Comparison of ENCODE assay signal across 36 mouse cellular contexts in the genomic region with DNA sequence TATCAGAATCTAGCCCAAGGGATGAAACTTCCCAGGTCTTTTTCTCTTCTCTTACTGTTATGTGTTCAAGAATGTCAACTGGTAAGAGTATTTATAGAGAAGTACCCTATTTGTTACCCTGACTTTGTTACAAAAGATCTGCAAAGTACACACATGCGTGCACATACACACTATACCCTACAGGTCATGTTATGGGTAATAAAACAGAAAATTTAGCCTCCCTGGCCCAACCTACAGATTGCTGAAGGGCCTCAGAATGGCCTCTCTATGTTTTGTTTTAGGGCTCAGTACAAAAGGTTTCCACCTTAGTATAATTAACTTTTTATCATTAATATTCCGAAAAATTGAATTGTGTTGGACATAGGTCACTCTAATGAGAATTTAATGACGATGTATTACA. TPM values are rescaled to one million over a fixed set of nuclear protein-coding genes. Genes with fewer than 3 reads are reported as not detected.
DNase-seq lines count a peak whose midpoint lies in the region; ATAC-seq and TF ChIP-seq lines count a peak whose summit lies in the region.
"Had no signal": no experiment of that assay in that cellular context is flagged by ENCODE, and none has a peak within 500 bp of the region (broad histone marks: within the 10 kb centered on the region; RNA-seq: fewer than 3 reads in every experiment).

No protein-coding gene starts in this region.

- H3K4me3 ChIP-seq in forebrain, embryonic 11.5 days (ENCODE audit: low read depth, low read length) = no peak overlapping the region
- no peak overlapping the region for H3K4me3 ChIP-seq in forebrain, embryonic 10.5 days
- no peak overlapping the region for H3K4me3 ChIP-seq in midbrain, embryonic 11.5 days (ENCODE audit: low read depth, low read length)
- no peak overlapping the region for H3K4me3 ChIP-seq in midbrain, postnatal 0 days (ENCODE audit: low read depth, low read length)
- no peak overlapping the region for H3K4me3 ChIP-seq in forebrain, embryonic 14.5 days (ENCODE audit: low read depth, low read length)
- H3K4me3 ChIP-seq in midbrain, embryonic 15.5 days = no peak overlapping the region
- H3K4me3 ChIP-seq: erythroblast, embryonic 14.5 days; heart, embryonic 10.5 days; heart, embryonic 15.5 days; limb, embryonic 10.5 days; limb, embryonic 15.5 days; liver, embryonic 13.5 days; myocyte had no signal

- no peaks in the 10 kb centered on the region for H3K36me3 ChIP-seq in forebrain, embryonic 11.5 days (ENCODE audit: control insufficient read depth, insufficient read depth, low read length)
- H3K36me3 ChIP-seq in forebrain, embryonic 10.5 days (replicated peaks) = no peaks in the 10 kb centered on the region
- no peaks in the 10 kb centered on the region for H3K36me3 ChIP-seq in midbrain, embryonic 11.5 days (ENCODE audit: control insufficient read depth, insufficient read depth, low read length)
- H3K36me3 ChIP-seq in midbrain, postnatal 0 days (ENCODE audit: insufficient read depth, low read length) = no peaks in the 10 kb centered on the region
- H3K36me3 ChIP-seq in forebrain, embryonic 14.5 days (ENCODE audit: control insufficient read depth, insufficient read depth, low read length) = no peaks in the 10 kb centered on the region
- no peaks in the 10 kb centered on the region for H3K36me3 ChIP-seq in midbrain, embryonic 15.5 days (replicated peaks)
- H3K36me3 ChIP-seq: heart, embryonic 10.5 days; heart, embryonic 15.5 days; limb, embryonic 10.5 days; limb, embryonic 15.5 days; liver, embryonic 13.5 days had no signal

- no peak for DNase-seq in forebrain, embryonic 11.5 days (ENCODE audit: low spot score)
- no peak for DNase-seq in forebrain, embryonic 10.5 days (ENCODE audit: extremely low spot score, low spot score)
- DNase-seq in midbrain, embryonic 11.5 days (ENCODE audit: low spot score, missing footprints) = no peak
- DNase-seq in midbrain, postnatal 0 days (ENCODE audit: low spot score) = no peak
- DNase-seq in forebrain, embryonic 14.5 days (ENCODE audit: low spot score) = no peak
- no peak for DNase-seq in left cerebral cortex, adult 18-20 months (ENCODE audit: low spot score in 2 of 2)
- no peak for DNase-seq in gastrocnemius, postnatal 10 days
- DNase-seq: cerebellum, adult 18-20 months; cerebellum, postnatal 14 days; gastrocnemius, postnatal 25 days; heart, adult 11 months; kidney, adult 8-10 months; kidney, postnatal 4 days; liver, embryonic 13.5 days; lung, adult 2 months; lung, postnatal 10 days; thymus, adult 2 months; thymus, postnatal 36 days had no signal

- 58% methylated on average over 3 of the region's 3 CpGs for WGBS in forebrain, embryonic 11.5 days
- 76% methylated on average over 3 of the region's 3 CpGs for WGBS in forebrain, embryonic 10.5 days
- 86% methylated on average over 3 of the region's 3 CpGs for WGBS in midbrain, embryonic 11.5 days
- WGBS in midbrain, postnatal 0 days = 68% methylated on average over 3 of the region's 3 CpGs
- WGBS in forebrain, embryonic 14.5 days = 36% methylated on average over 3 of the region's 3 CpGs
- WGBS in midbrain, embryonic 15.5 days = 70% methylated on average over 3 of the region's 3 CpGs

- no peak overlapping the region for H3K27ac ChIP-seq in forebrain, embryonic 11.5 days (ENCODE audit: low read depth, low read length)
- no peak overlapping the region for H3K27ac ChIP-seq in forebrain, embryonic 10.5 days
- H3K27ac ChIP-seq in midbrain, embryonic 11.5 days (ENCODE audit: low read depth, low read length) = no peak overlapping the region
- no peak overlapping the region for H3K27ac ChIP-seq in midbrain, postnatal 0 days (ENCODE audit: low read depth, low read length)
- H3K27ac ChIP-seq in forebrain, embryonic 14.5 days (ENCODE audit: low read depth, low read length) = no peak overlapping the region
- no peak overlapping the region for H3K27ac ChIP-seq in midbrain, embryonic 15.5 days
- H3K27ac ChIP-seq: heart, embryonic 10.5 days; heart, embryonic 15.5 days; kidney, postnatal 0 days; limb, embryonic 10.5 days; limb, embryonic 15.5 days; liver, embryonic 13.5 days; macrophage had no signal

- H3K9me3 ChIP-seq in forebrain, embryonic 11.5 days (ENCODE audit: control insufficient read depth, low read length) = no peaks in the 10 kb centered on the region; the same call in 1 of the 2 replicates
- no peaks in the 10 kb centered on the region for H3K9me3 ChIP-seq in forebrain, embryonic 10.5 days
- H3K9me3 ChIP-seq in midbrain, embryonic 11.5 days (ENCODE audit: control insufficient read depth, low read length) = no peaks in the 10 kb centered on the region
- H3K9me3 ChIP-seq in midbrain, postnatal 0 days (ENCODE audit: low read length) = no peaks in the 10 kb centered on the region
- H3K9me3 ChIP-seq in forebrain, embryonic 14.5 days (replicated peaks; ENCODE audit: control insufficient read depth, low read length) = no peaks in the 10 kb centered on the region
- H3K9me3 ChIP-seq in midbrain, embryonic 15.5 days = no peaks in the 10 kb centered on the region
- H3K9me3 ChIP-seq: heart, embryonic 10.5 days; heart, embryonic 15.5 days; limb, embryonic 10.5 days; limb, embryonic 15.5 days had no signal

- H3K9ac ChIP-seq in forebrain, embryonic 11.5 days (ENCODE audit: low read length) = no peak overlapping the region
- no peak overlapping the region for H3K9ac ChIP-seq in midbrain, embryonic 11.5 days (ENCODE audit: low read length)
- H3K9ac ChIP-seq in midbrain, postnatal 0 days (replicated peaks; ENCODE audit: low read length, poor library complexity, severe bottlenecking) = no peak overlapping the region
- H3K9ac ChIP-seq in forebrain, embryonic 14.5 days (ENCODE audit: low read length) = no peak overlapping the region
- H3K9ac ChIP-seq in midbrain, embryonic 15.5 days = no peak overlapping the region
- H3K9ac ChIP-seq: heart, embryonic 15.5 days; limb, embryonic 15.5 days; liver, embryonic 13.5 days had no signal

- H3K4me1 ChIP-seq in forebrain, embryonic 11.5 days (replicated peaks; ENCODE audit: control insufficient read depth, insufficient read depth, low read length) = no peaks in the 10 kb centered on the region
- peaks cover 10% of the 10 kb centered on the region; the same call in 1 of the 2 replicates for H3K4me1 ChIP-seq in forebrain, embryonic 10.5 days
- H3K4me1 ChIP-seq in midbrain, embryonic 11.5 days (ENCODE audit: control insufficient read depth, insufficient read depth, low read length) = no peaks in the 10 kb centered on the region
- no peaks in the 10 kb centered on the region; the same call in 1 of the 2 replicates for H3K4me1 ChIP-seq in midbrain, postnatal 0 days (ENCODE audit: insufficient read depth, low read length)
- peaks cover 6% of the 10 kb centered on the region; the same call in 1 of the 2 replicates for H3K4me1 ChIP-seq in forebrain, embryonic 14.5 days (ENCODE audit: control insufficient read depth, insufficient read depth, low read length)
- H3K4me1 ChIP-seq in midbrain, embryonic 15.5 days = no peaks in the 10 kb centered on the region
- H3K4me1 ChIP-seq: heart, embryonic 10.5 days; heart, embryonic 15.5 days; limb, embryonic 10.5 days; limb, embryonic 15.5 days; liver, embryonic 13.5 days had no signal

- H3K4me2 ChIP-seq in forebrain, embryonic 11.5 days (ENCODE audit: low read depth, low read length, severe bottlenecking) = no peak overlapping the region
- H3K4me2 ChIP-seq in midbrain, embryonic 11.5 days = no peak overlapping the region
- no peak overlapping the region for H3K4me2 ChIP-seq in midbrain, postnatal 0 days (ENCODE audit: low read depth, low read length, poor library complexity, severe bottlenecking)
- no peak overlapping the region for H3K4me2 ChIP-seq in forebrain, embryonic 14.5 days (ENCODE audit: low read length)
- H3K4me2 ChIP-seq in midbrain, embryonic 15.5 days = no peak overlapping the region
- H3K4me2 ChIP-seq: heart, embryonic 15.5 days; limb, embryonic 15.5 days; liver, embryonic 13.5 days had no signal

- ATAC-seq in forebrain, embryonic 11.5 days (replicated peaks; ENCODE audit: low FRiP score) = peak; percentile 45
- ATAC-seq in midbrain, embryonic 11.5 days (ENCODE audit: low FRiP score) = 0 out of 2 replicates have a peak, but pooled peaks have one; percentile 22
- no peak for ATAC-seq in midbrain, postnatal 0 days (ENCODE audit: low FRiP score)
- peak; percentile 38; the same call in 1 of the 2 replicates for ATAC-seq in forebrain, embryonic 14.5 days
- peak; percentile 12; the same call in 1 of the 2 replicates for ATAC-seq in midbrain, embryonic 15.5 days (replicated peaks)
- ATAC-seq: activated CD4-positive, CD25-positive, alpha-beta regulatory T cell, adult 4 months; intestine, embryonic 16.5 days had no signal

- H3K27me3 ChIP-seq in forebrain, embryonic 11.5 days (ENCODE audit: control insufficient read depth, insufficient read depth, low read length) = no peaks in the 10 kb centered on the region
- H3K27me3 ChIP-seq in forebrain, embryonic 10.5 days (ENCODE audit: poor library complexity, severe bottlenecking) = no peaks in the 10 kb centered on the region
- H3K27me3 ChIP-seq in midbrain, embryonic 11.5 days (ENCODE audit: control insufficient read depth, insufficient read depth, low read length) = no peaks in the 10 kb centered on the region
- H3K27me3 ChIP-seq in midbrain, postnatal 0 days (ENCODE audit: insufficient read depth, low read length) = no peaks in the 10 kb centered on the region
- H3K27me3 ChIP-seq in forebrain, embryonic 14.5 days (replicated peaks; ENCODE audit: control insufficient read depth, insufficient read depth, low read length) = no peaks in the 10 kb centered on the region
- no peaks in the 10 kb centered on the region for H3K27me3 ChIP-seq in midbrain, embryonic 15.5 days (replicated peaks)
- H3K27me3 ChIP-seq: CH12.LX; heart, embryonic 15.5 days; limb, embryonic 15.5 days; liver, embryonic 13.5 days had no signal

- TF ChIP-seq CTCF in midbrain, postnatal 0 days (IDR thresholded peaks at IDR 0.05) = no peak

RNA-seq across cellular contexts. Expression of gene Gm16223, which starts 0.7 kb away (rescaled TPM):
- polyA plus RNA-seq in forebrain, embryonic 11.5 days (2014; fragmentation: Nextera tagmentation; extraction: Ambion mirVana) = not detected in 2 replicates
- polyA plus RNA-seq in forebrain, embryonic 10.5 days (2016; fragmentation: Nextera tagmentation; extraction: Ambion mirVana) = not detected in 2 replicates
- polyA plus RNA-seq in midbrain, embryonic 11.5 days (2014; fragmentation: Nextera tagmentation; extraction: Ambion mirVana) = not detected in 2 replicates
- total RNA-seq in midbrain, postnatal 0 days (2014; rRNA removed) = 0.33 TPM in 1 of 2 replicates, not detected in the other
- not detected in 2 replicates for polyA plus RNA-seq in midbrain, postnatal 0 days (2015; fragmentation: Nextera tagmentation; extraction: Ambion mirVana)
- polyA plus RNA-seq in forebrain, embryonic 14.5 days (2014; fragmentation: Nextera tagmentation; extraction: Ambion mirVana) = 0.06 TPM in 1 of 2 replicates, not detected in the other
- polyA plus RNA-seq in midbrain, embryonic 15.5 days (2015; fragmentation: Nextera tagmentation; extraction: Ambion mirVana) = not detected in 2 replicates
- not detected for total RNA-seq in left cerebral cortex, adult 18-20 months (2021)
- not detected for total RNA-seq in gastrocnemius, postnatal 10 days (2021)
- total RNA-seq: adrenal gland, postnatal 36 days; CH12.LX; gastrocnemius, postnatal 25 days; layer of hippocampus, postnatal 25 days; left cerebral cortex, postnatal 10 days had no signal
- polyA plus RNA-seq: activated CD4-positive, CD25-positive, alpha-beta regulatory T cell, adult 4 months; adrenal gland, adult 2 months; C2C12; embryonic facial prominence, embryonic 14.5 days; erythroblast, embryonic 14.5 days; heart, embryonic 10.5 days; heart, embryonic 15.5 days; intestine, embryonic 16.5 days; kidney, postnatal 0 days; limb, embryonic 10.5 days; limb, embryonic 15.5 days; liver, embryonic 13.5 days; lung, adult 2 months; macrophage; thymus, adult 2 months had no signal
